Mouse (Mus musculus) C2C12 (cell line): ENCODE measurements around the gene Dnajb13. TPM values are rescaled to one million over a fixed set of nuclear protein-coding genes. Genes with fewer than 3 reads are reported as not detected.

Experiments used
- H3K27me3 ChIP-seq: one replicate; pipeline ENCODE4 v1.6.1; 2011; ENCODE audit not compliant: control insufficient read depth, insufficient read depth, insufficient read length
- H3K36me3 ChIP-seq: one replicate; pipeline ENCODE4 v1.6.1; 2011; ENCODE audit not compliant: control insufficient read depth, insufficient read depth
- H3K4me3 ChIP-seq: one replicate; pipeline ENCODE4 v1.5.1; 2011; ENCODE audit warnings: mild to moderate bottlenecking, control low read depth; ENCODE audit not compliant: poor library complexity, insufficient read depth, severe bottlenecking
- H3K79me2 ChIP-seq: one replicate; pipeline ENCODE4 v1.6.1; 2011; ENCODE audit not compliant: control insufficient read depth, insufficient read depth
- H3K79me3 ChIP-seq: one replicate; pipeline ENCODE4 v1.6.1; 2011; ENCODE audit warnings: low read depth, control low read depth
- H3ac ChIP-seq: one replicate; pipeline ENCODE3; 2011; ENCODE audit warnings: low read depth; ENCODE audit not compliant: control insufficient read depth, insufficient read length
- CEBPB ChIP-seq: IDR thresholded peaks from one replicate; pipeline ENCODE4 v1.6.1; 2011; ENCODE audit warnings: low read depth, mild to moderate bottlenecking, control low read depth, moderate library complexity
- CTCF ChIP-seq: IDR thresholded peaks from one replicate; pipeline ENCODE4 v1.5.1; 2011; ENCODE audit not compliant: control insufficient read depth, insufficient read depth, insufficient read length
- FOSL1 ChIP-seq: IDR thresholded peaks from one replicate; pipeline ENCODE4 v1.8.0; 2011; ENCODE audit warnings: mild to moderate bottlenecking, low read length; ENCODE audit not compliant: poor library complexity, insufficient read depth, severe bottlenecking
- MAX ChIP-seq: IDR thresholded peaks from one replicate; pipeline ENCODE4 v1.6.1; 2011; ENCODE audit warnings: mild to moderate bottlenecking, control low read depth
- MYOD1 ChIP-seq: IDR thresholded peaks from one replicate; pipeline ENCODE4 v1.6.1; 2011; ENCODE audit warnings: low read depth; ENCODE audit not compliant: control insufficient read depth, insufficient read length
- MYOG ChIP-seq: IDR thresholded peaks from one replicate; pipeline ENCODE4 v1.6.1; 2011; ENCODE audit not compliant: control insufficient read depth, insufficient read length; ENCODE audit errors: extremely low read depth
- USF1 ChIP-seq: IDR thresholded peaks from one replicate; pipeline ENCODE4 v1.6.1; 2011; ENCODE audit warnings: low read depth, mild to moderate bottlenecking, control low read depth, moderate library complexity
- polyA plus RNA-seq: library from polyadenylated mRNA; unstranded; fragments of >200 nt; fragmentation: generic; extraction: Trizol; gene quantifications from one replicate; pipeline ENCODE4 v1.2.1, GENCODE M21; 2012; ENCODE audit warnings: missing spikeins

The Dnajb13 gene
- polyA plus RNA-seq, 1 experiment, result 0.07 TPM

- H3K27me3 ChIP-seq, result no peaks in the 10 kb centered on the region
- H3ac ChIP-seq, result no peak overlapping the region
- H3K79me2 ChIP-seq, result no peaks in the 10 kb centered on the region
- TF ChIP-seq CTCF, result no peak
- no peak for TF ChIP-seq CEBPB
- TF ChIP-seq MYOG, result no peak
- no peak for TF ChIP-seq MYOD1
- TF ChIP-seq FOSL1, result no peak
- no peak for TF ChIP-seq USF1
- TF ChIP-seq MAX, result no peak
- H3K36me3 ChIP-seq, result no peaks in the 10 kb centered on the region
- no peaks in the 10 kb centered on the region for H3K79me3 ChIP-seq
- no peak overlapping the region for H3K4me3 ChIP-seq
Observed at GRCm38 (mm10) chr7:100495581-100496251, 19.0 kb downstream of the Dnajb13 start.

DNA sequence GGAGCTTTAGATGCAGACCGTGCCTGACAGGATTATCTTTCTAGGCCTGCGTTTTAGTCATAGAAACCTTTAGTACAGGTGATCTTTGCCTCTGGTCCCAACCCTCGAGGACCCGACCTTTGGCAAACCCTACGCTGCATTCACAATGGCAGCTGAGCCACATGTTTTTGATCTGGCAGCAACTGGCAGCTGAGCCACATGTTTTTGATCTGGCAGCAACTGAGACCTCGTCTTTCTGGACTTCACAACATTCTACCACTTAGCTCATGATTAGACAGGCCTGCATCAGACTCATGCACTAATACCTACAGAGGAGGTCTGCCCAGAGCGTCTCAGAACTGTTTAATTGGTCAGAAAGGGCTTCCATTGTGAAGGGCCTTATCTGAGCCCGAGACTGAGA lies 19.7 kb downstream of the Dnajb13 start:
- no peak overlapping the region for H3K4me3 ChIP-seq
- no peaks in the 10 kb centered on the region for H3K79me3 ChIP-seq
- H3K27me3 ChIP-seq, result no peaks in the 10 kb centered on the region
- H3ac ChIP-seq, result no peak overlapping the region
- no peaks in the 10 kb centered on the region for H3K79me2 ChIP-seq
- TF ChIP-seq MYOG (no peak), MAX (no peak), CEBPB (no peak), FOSL1 (no peak), USF1 (no peak), MYOD1 (no peak), CTCF (no peak)
- no peaks in the 10 kb centered on the region for H3K36me3 ChIP-seq

DNA sequence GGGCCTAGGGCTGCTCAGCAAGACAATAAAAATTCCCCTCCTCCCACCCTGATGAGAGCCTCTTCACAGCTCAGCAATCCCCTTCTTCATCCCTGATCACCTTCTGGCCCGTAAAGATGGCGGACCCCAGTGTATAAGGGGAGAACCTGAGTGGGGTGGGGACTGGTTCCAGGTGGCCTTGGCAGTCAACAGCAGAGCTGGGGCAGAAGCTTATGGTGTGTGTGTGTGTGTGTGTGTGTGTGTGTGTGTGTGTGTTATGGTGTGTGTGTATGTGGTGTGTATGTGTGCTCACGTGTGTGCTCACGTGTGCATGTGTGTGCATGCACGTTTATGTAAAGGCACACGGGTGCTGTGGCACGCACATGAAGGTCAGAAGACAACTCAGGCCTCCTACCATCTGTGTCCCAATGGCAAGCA lies 20.3 kb downstream of the Dnajb13 start:
- H3K79me3 ChIP-seq, result no peaks in the 10 kb centered on the region
- no peak overlapping the region for H3K4me3 ChIP-seq
- H3K36me3 ChIP-seq, result no peaks in the 10 kb centered on the region
- TF ChIP-seq CEBPB (no peak), CTCF (no peak), FOSL1 (no peak), MYOG (no peak), MAX (no peak), MYOD1 (no peak), USF1 (no peak)
- H3K79me2 ChIP-seq, result no peaks in the 10 kb centered on the region
- H3K27me3 ChIP-seq, result no peaks in the 10 kb centered on the region
- H3ac ChIP-seq, result no peak overlapping the region

- Histone ChIP-seq H3K79me3 (no peaks in the 10 kb centered on the region), H3K79me2 (no peaks in the 10 kb centered on the region), H3K27me3 (no peaks in the 10 kb centered on the region), H3K4me3 (no peak overlapping the region), H3ac (peak overlapping the region; percentile 52), H3K36me3 (no peaks in the 10 kb centered on the region)
- TF ChIP-seq USF1, result no peak
- no peak for TF ChIP-seq FOSL1
- TF ChIP-seq CTCF, result no peak
Observed at GRCm38 (mm10) chr7:100493484-100494414, 21.0 kb downstream of the Dnajb13 start.

- no peaks in the 10 kb centered on the region for H3K36me3 ChIP-seq
- H3ac ChIP-seq, result peak within 1 kb of the TSS; percentile 52
- no peak for TF ChIP-seq FOSL1
- H3K79me2 ChIP-seq, result no peaks in the 10 kb centered on the region
- H3K79me3 ChIP-seq, result no peaks in the 10 kb centered on the region
- no peak within 1 kb of the TSS for H3K4me3 ChIP-seq
- H3K27me3 ChIP-seq, result no peaks in the 10 kb centered on the region
Observed at GRCm38 (mm10) chr7:100493117-100493483, 21.7 kb downstream of the Dnajb13 start, which contains the start of gene Ucp2. Gene Ucp2 (plus strand): TSS chr7:100493337.
